Mouse (Mus musculus): ENCODE results near the gene Spire2.

DNA sequence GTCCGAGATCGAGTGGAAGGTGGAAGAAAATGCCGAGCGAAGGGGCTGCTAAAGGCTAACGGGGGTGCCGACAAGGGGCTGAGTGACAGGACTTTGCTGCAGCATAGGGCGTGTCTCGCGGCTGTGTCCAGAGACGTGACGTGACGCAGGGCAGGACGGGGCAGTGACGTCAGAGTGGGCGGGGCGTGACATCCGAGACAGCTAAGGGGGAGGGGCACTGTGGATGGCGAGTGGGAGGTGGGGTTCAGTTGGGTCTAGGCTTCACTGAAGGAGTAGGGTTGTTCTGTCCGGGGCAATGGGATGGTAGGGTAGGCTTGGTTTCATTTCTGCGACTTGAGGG, 41.7 kb downstream of the Spire2 start:
- TF ChIP-seq CTCF (IDR thresholded peaks at IDR 0.05; ENCODE audit: extremely low read depth, insufficient read length, insufficient replicate concordance, low read depth, low read length), result no peak
- TF ChIP-seq POLR2A (IDR thresholded peaks at IDR 0.05; ENCODE audit: low read depth, low read length), result no peak
